Mouse (Mus musculus): ENCODE results near the gene Ribc2. TPM values are rescaled to one million over a fixed set of nuclear protein-coding genes. Genes with fewer than 3 reads are reported as not detected.

The Ribc2 gene
- polyA plus RNA-seq (2014; fragmentation: Illumina TruSeq; extraction: RNeasy Lipid Tissue Mini Kit (QIAGEN cat#74804); ENCODE audit: low read depth, low replicate concordance) = 1.4 TPM

GRCm38 (mm10) chr15:85131275-85132192 is at the start of gene Ribc2, which contains the start of gene Smc1b:
Ribc2 (plus strand) TSS chr15:85132078.
Smc1b (minus strand) TSS chr15:85131964.

Other genes starting within 250 kb of the Ribc2 start
- gene Gm29666, start 212.0 kb upstream of the Ribc2 start, polyA plus RNA-seq (2014; fragmentation: Illumina TruSeq; extraction: RNeasy Lipid Tissue Mini Kit (QIAGEN cat#74804); ENCODE audit: low read depth, low replicate concordance) = 0.42 TPM
- gene Nup50, start 208.7 kb upstream of the Ribc2 start, polyA plus RNA-seq (2014; fragmentation: Illumina TruSeq; extraction: RNeasy Lipid Tissue Mini Kit (QIAGEN cat#74804); ENCODE audit: low read depth, low replicate concordance) = 19.4 TPM
- 25.8 TPM for gene 5031439G07Rik, start 143.5 kb upstream of the Ribc2 start, polyA plus RNA-seq (2014; fragmentation: Illumina TruSeq; extraction: RNeasy Lipid Tissue Mini Kit (QIAGEN cat#74804); ENCODE audit: low read depth, low replicate concordance)
- 1.2 TPM for gene Upk3a, start 114.9 kb upstream of the Ribc2 start, polyA plus RNA-seq (2014; fragmentation: Illumina TruSeq; extraction: RNeasy Lipid Tissue Mini Kit (QIAGEN cat#74804); ENCODE audit: low read depth, low replicate concordance)
- 19.3 TPM for gene Fam118a, start 103.1 kb upstream of the Ribc2 start, polyA plus RNA-seq (2014; fragmentation: Illumina TruSeq; extraction: RNeasy Lipid Tissue Mini Kit (QIAGEN cat#74804); ENCODE audit: low read depth, low replicate concordance)
- 1.7 TPM for gene Smc1b, start 114 bp upstream of the Ribc2 start, polyA plus RNA-seq (2014; fragmentation: Illumina TruSeq; extraction: RNeasy Lipid Tissue Mini Kit (QIAGEN cat#74804); ENCODE audit: low read depth, low replicate concordance)
- 37.5 TPM for gene Fbln1, start 73.9 kb downstream of the Ribc2 start, polyA plus RNA-seq (2014; fragmentation: Illumina TruSeq; extraction: RNeasy Lipid Tissue Mini Kit (QIAGEN cat#74804); ENCODE audit: low read depth, low replicate concordance)
- 101 TPM for gene Atxn10, start 204.2 kb downstream of the Ribc2 start, polyA plus RNA-seq (2014; fragmentation: Illumina TruSeq; extraction: RNeasy Lipid Tissue Mini Kit (QIAGEN cat#74804); ENCODE audit: low read depth, low replicate concordance)